Mouse (Mus musculus) forebrain, embryonic 14.5 days (tissue): ENCODE data around the gene Grk1. TPM values are rescaled to one million over a fixed set of nuclear protein-coding genes. Genes with fewer than 3 reads are reported as not detected.

Experiments used
- ATAC-seq: fragments of 200-750 bp; cut with Nextera tagmentation; 2 replicates; pipeline ENCODE4 v1.8.0; 2017; ENCODE audit warnings: mild to moderate bottlenecking, moderate library complexity
- DNase-seq: peaks from one replicate; pipeline ENCODE4 v3.0.0-alpha.2; 2015; ENCODE audit warnings: low spot score
- H3K27ac ChIP-seq: fragments of 300-500 bp; sonication (generic); 2 replicates; pipeline ENCODE4 v1.5.1; 2014; ENCODE audit warnings: low read depth, mild to moderate bottlenecking, control low read depth, low read length, moderate library complexity
- H3K27me3 ChIP-seq: fragments of 300-500 bp; sonication (generic); replicated peaks from 2 replicates; pipeline ENCODE4 v1.6.1; 2014; ENCODE audit warnings: low read length, control low read depth, mixed read lengths; ENCODE audit not compliant: control insufficient read depth, insufficient read depth
- H3K36me3 ChIP-seq: fragments of 300-500 bp; sonication (generic); 2 replicates; pipeline ENCODE4 v1.6.1; 2014; ENCODE audit warnings: low read length, control low read depth; ENCODE audit not compliant: control insufficient read depth, insufficient read depth
- H3K4me1 ChIP-seq: fragments of 300-500 bp; sonication (generic); 2 replicates; pipeline ENCODE4 v1.6.1; 2014; ENCODE audit warnings: antibody characterized with exemption, low read length, control low read depth; ENCODE audit not compliant: control insufficient read depth, insufficient read depth
- H3K4me2 ChIP-seq: fragments of 300-500 bp; sonication (generic); 2 replicates; pipeline ENCODE4 v1.6.1; 2014; ENCODE audit warnings: mild to moderate bottlenecking, control low read depth, low read length
- H3K4me3 ChIP-seq: fragments of 300-500 bp; sonication (generic); 2 replicates; pipeline ENCODE4 v1.5.1; 2014; ENCODE audit warnings: low read depth, low read length, control low read depth
- H3K9ac ChIP-seq: fragments of 300-500 bp; sonication (generic); 2 replicates; pipeline ENCODE4 v1.6.1; 2014; ENCODE audit warnings: mild to moderate bottlenecking, low read length, control low read depth, moderate library complexity
- H3K9me3 ChIP-seq: fragments of 300-500 bp; sonication (generic); replicated peaks from 2 replicates; pipeline ENCODE4 v1.6.1; 2016; ENCODE audit warnings: low read length, control low read depth, mixed read lengths; ENCODE audit not compliant: control insufficient read depth
- WGBS: fragments of 180-500 bp; shearing (Covaris S2); extraction: QIAGEN DNeasy Blood & Tissue Kit; methylation state at CpG from one replicate; pipeline ENCODE4 v1.1.7; 2014; 5-methylcytosine and 5-hydroxymethylcytosine counted together
- polyA plus RNA-seq: library from polyadenylated mRNA; unstranded; fragments of >200 nt; fragmentation: Nextera tagmentation; extraction: Ambion mirVana; gene quantifications from 2 replicates; pipeline ENCODE4 v1.2.1, GENCODE M21; 2014

Grk1 gene
- polyA plus RNA-seq, 1 experiment from 2014 or later, result 0.04 TPM

- WGBS, result 98% methylated on average over 4 of the region's 4 CpGs
- no peaks in the 10 kb centered on the region for H3K4me1 ChIP-seq
- no peak overlapping the region for H3K27ac ChIP-seq
- no peak overlapping the region for H3K4me2 ChIP-seq
- H3K36me3 ChIP-seq, result no peaks in the 10 kb centered on the region
- H3K9ac ChIP-seq, result no peak overlapping the region
- H3K27me3 ChIP-seq, result no peaks in the 10 kb centered on the region
- ATAC-seq, result no peak
- no peaks in the 10 kb centered on the region for H3K9me3 ChIP-seq
- H3K4me3 ChIP-seq, result no peak overlapping the region
- DNase-seq, result no peak
Observed at GRCm38 (mm10) chr8:13459431-13459830, 54.5 kb downstream of the Grk1 start.

GRCm38 (mm10) chr8:13461085-13461765 is 56.3 kb downstream of the Grk1 start:
- Histone ChIP-seq H3K4me3 (no peak overlapping the region), H3K4me2 (no peak overlapping the region), H3K36me3 (no peaks in the 10 kb centered on the region), H3K27ac (no peak overlapping the region), H3K4me1 (no peaks in the 10 kb centered on the region), H3K9ac (no peak overlapping the region), H3K9me3 (no peaks in the 10 kb centered on the region), H3K27me3 (no peaks in the 10 kb centered on the region)
- DNase-seq, result no peak
- no peak for ATAC-seq
- 88% methylated on average over 17 of the region's 17 CpGs for WGBS

- Histone ChIP-seq H3K4me1 (no peaks in the 10 kb centered on the region), H3K4me3 (no peak overlapping the region), H3K9me3 (no peaks in the 10 kb centered on the region), H3K4me2 (no peak overlapping the region), H3K36me3 (no peaks in the 10 kb centered on the region), H3K27ac (no peak overlapping the region), H3K27me3 (no peaks in the 10 kb centered on the region), H3K9ac (no peak overlapping the region)
- 41% methylated on average over 4 of the region's 4 CpGs for WGBS
- peak; percentile 54 for DNase-seq
- peak; percentile 46; the same call in 1 of the 2 replicates for ATAC-seq
Observed at GRCm38 (mm10) chr8:13461843-13462242, 57.0 kb downstream of the Grk1 start.

GRCm38 (mm10) chr8:13462392-13462791 is 57.5 kb downstream of the Grk1 start:
- H3K4me2 ChIP-seq, result no peak overlapping the region
- H3K27me3 ChIP-seq, result no peaks in the 10 kb centered on the region
- no peaks in the 10 kb centered on the region for H3K36me3 ChIP-seq
- H3K9me3 ChIP-seq, result no peaks in the 10 kb centered on the region
- no peak overlapping the region for H3K4me3 ChIP-seq
- 78% methylated on average over 10 of the region's 10 CpGs for WGBS
- ATAC-seq (no peak), DNase-seq (no peak)
- H3K4me1 ChIP-seq, result no peaks in the 10 kb centered on the region
- H3K9ac ChIP-seq, result no peak overlapping the region
- no peak overlapping the region for H3K27ac ChIP-seq

GRCm38 (mm10) chr8:13465324-13465723 is 60.4 kb downstream of the Grk1 start:
- Histone ChIP-seq H3K9me3 (no peaks in the 10 kb centered on the region), H3K9ac (no peak overlapping the region), H3K27ac (no peak overlapping the region), H3K36me3 (no peaks in the 10 kb centered on the region), H3K4me2 (no peak overlapping the region), H3K27me3 (no peaks in the 10 kb centered on the region), H3K4me1 (no peaks in the 10 kb centered on the region), H3K4me3 (no peak overlapping the region)
- DNase-seq (no peak), ATAC-seq (no peak)
- 63% methylated on average over 7 of the region's 7 CpGs for WGBS

- DNase-seq, result peak; percentile 15
- no peak overlapping the region for H3K27ac ChIP-seq
Observed at GRCm38 (mm10) chr8:13466989-13467388, 62.1 kb downstream of the Grk1 start.

GRCm38 (mm10) chr8:13468737-13469136 is 63.9 kb downstream of the Grk1 start:
- no peak for DNase-seq
- WGBS, result 90% methylated on average over 9 of the region's 9 CpGs
- Histone ChIP-seq H3K4me3 (no peak overlapping the region), H3K27ac (no peak overlapping the region), H3K9me3 (no peaks in the 10 kb centered on the region), H3K4me2 (no peak overlapping the region), H3K9ac (no peak overlapping the region), H3K4me1 (no peaks in the 10 kb centered on the region), H3K27me3 (no peaks in the 10 kb centered on the region), H3K36me3 (no peaks in the 10 kb centered on the region)
- ATAC-seq, result no peak

More at GRCm38 (mm10) chr8:13466989-13467388, 62.1 kb downstream of the Grk1 start:
- WGBS, result 65% methylated on average over 5 of the region's 5 CpGs
- no peak overlapping the region for H3K4me3 ChIP-seq
- no peak for ATAC-seq
- H3K27me3 ChIP-seq, result no peaks in the 10 kb centered on the region
- H3K4me2 ChIP-seq, result no peak overlapping the region
- no peaks in the 10 kb centered on the region for H3K9me3 ChIP-seq
- H3K9ac ChIP-seq, result no peak overlapping the region
- no peaks in the 10 kb centered on the region for H3K4me1 ChIP-seq
- no peaks in the 10 kb centered on the region for H3K36me3 ChIP-seq

- Histone ChIP-seq H3K27ac (no peak overlapping the region), H3K36me3 (no peaks in the 10 kb centered on the region)
- no peak for ATAC-seq
Observed at GRCm38 (mm10) chr8:13471484-13471883, 66.6 kb downstream of the Grk1 start.

More at GRCm38 (mm10) chr8:13471484-13471883, 66.6 kb downstream of the Grk1 start:
- Histone ChIP-seq H3K27me3 (no peaks in the 10 kb centered on the region), H3K9me3 (no peaks in the 10 kb centered on the region), H3K4me2 (no peak overlapping the region), H3K4me1 (no peaks in the 10 kb centered on the region), H3K4me3 (no peak overlapping the region), H3K9ac (no peak overlapping the region)
- DNase-seq, result no peak
- 91% methylated on average over 11 of the region's 11 CpGs for WGBS
